Mouse (Mus musculus): ENCODE results near the gene Pdlim5. TPM values are rescaled to one million over a fixed set of nuclear protein-coding genes. Genes with fewer than 3 reads are reported as not detected.

Gene Pdlim5
- polyA plus RNA-seq, 1 experiment from 2014 or later, result 14.9 TPM

DNA sequence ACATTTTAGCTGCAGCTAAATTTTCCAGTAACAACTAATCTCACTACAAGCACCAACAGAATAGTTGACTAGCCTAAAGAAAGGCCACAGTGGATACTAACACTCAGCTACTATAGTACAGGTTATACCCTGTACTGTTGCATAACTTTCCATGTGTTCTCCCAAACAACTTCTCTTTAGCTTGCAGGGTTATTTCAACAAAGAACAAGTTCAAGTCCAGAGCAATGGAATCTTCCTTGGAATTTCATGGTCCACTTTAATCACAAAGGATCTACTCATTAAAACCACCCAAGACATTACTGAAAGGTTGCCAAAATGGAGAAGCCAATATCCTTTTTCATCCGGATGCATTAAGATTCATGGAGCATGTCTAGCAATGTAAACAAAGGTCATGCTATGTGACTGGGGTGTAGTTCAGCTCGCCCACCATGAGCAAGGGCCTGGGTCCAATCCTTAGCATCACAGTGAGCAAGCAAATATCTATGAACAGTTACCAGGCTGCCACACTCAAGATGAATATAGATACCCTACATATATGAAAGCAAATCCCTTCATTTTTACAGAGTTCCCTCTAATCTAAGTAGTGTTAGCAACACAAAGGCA is 79.3 kb downstream of the Pdlim5 start:
- H3K9ac ChIP-seq (ENCODE audit: low read depth, low read length), result no peak overlapping the region
- ATAC-seq, result no peak
- H3K4me1 ChIP-seq (ENCODE audit: control insufficient read depth, insufficient read depth, low read length), result 0 out of 2 replicates have a peak, but pooled peaks cover under 1% of the 10 kb centered on the region
- no peak overlapping the region for H3K4me2 ChIP-seq (ENCODE audit: low read length)
- H3K4me3 ChIP-seq (ENCODE audit: low read depth, low read length), result no peak overlapping the region
- H3K27me3 ChIP-seq (ENCODE audit: control insufficient read depth, insufficient read depth, low read depth, low read length), result no peaks in the 10 kb centered on the region
- H3K27ac ChIP-seq (ENCODE audit: low read length), result no peak overlapping the region
- 43% methylated on average over 2 of the region's 2 CpGs for WGBS
- H3K9me3 ChIP-seq (replicated peaks; ENCODE audit: control insufficient read depth, low read length, poor library complexity, severe bottlenecking), result no peaks in the 10 kb centered on the region
- no peaks in the 10 kb centered on the region for H3K36me3 ChIP-seq (ENCODE audit: control insufficient read depth, insufficient read depth, low read length)

DNA sequence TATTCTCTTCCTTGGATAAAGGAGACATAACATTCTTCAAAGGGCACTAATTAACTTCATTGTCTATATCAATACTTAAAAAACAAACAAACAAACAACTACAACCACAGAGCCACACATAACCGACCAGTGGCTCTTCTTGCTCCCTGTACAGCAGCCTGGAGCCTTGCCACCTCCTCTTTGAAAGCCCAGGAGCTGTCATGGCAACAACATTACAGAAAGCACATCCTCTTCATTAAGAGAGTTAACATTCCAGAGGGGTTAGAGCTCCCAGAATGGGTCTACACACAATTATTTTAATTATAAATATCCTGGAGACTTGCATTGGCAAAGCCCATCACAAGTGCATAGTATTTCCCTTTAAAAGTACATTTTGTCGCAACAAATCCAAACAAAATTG is 84.4 kb downstream of the Pdlim5 start:
- 33% methylated on average over 2 of the region's 2 CpGs for WGBS
- ATAC-seq, result peak; percentile 82
- no peak overlapping the region for H3K27ac ChIP-seq (ENCODE audit: low read length)

DNA sequence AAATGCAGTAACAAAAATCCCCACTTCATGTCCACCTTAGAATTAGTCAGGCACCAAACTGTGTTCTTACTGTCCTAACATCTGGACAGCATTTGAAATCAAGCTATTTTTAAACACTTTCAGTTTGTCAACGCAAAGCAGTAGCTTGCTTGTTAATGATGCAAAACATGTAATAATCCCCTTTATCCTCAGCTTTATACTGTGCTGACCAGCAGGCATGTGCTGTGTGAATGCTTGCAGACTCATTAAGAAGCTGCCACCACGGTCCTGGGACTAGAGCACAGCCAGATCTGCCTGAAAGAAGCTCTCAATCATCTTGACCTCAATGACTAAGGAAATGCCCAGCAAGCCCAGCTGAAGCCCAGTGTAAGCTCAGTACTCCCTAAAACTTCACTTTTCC is 85.0 kb downstream of the Pdlim5 start:
- Histone ChIP-seq H3K27me3 (ENCODE audit: control insufficient read depth, insufficient read depth, low read depth, low read length) (no peaks in the 10 kb centered on the region), H3K4me1 (ENCODE audit: control insufficient read depth, insufficient read depth, low read length) (peaks cover 6% of the 10 kb centered on the region; the same call in 1 of the 2 replicates), H3K9ac (ENCODE audit: low read depth, low read length) (no peak overlapping the region), H3K4me2 (ENCODE audit: low read length) (no peak overlapping the region), H3K36me3 (ENCODE audit: control insufficient read depth, insufficient read depth, low read length) (no peaks in the 10 kb centered on the region), H3K27ac (ENCODE audit: low read length) (0 out of 2 replicates have a peak overlapping the region, but pooled peaks have one; percentile 28), H3K4me3 (ENCODE audit: low read depth, low read length) (no peak overlapping the region), H3K9me3 (replicated peaks; ENCODE audit: control insufficient read depth, low read length, poor library complexity, severe bottlenecking) (no peaks in the 10 kb centered on the region)
- 3% methylated on average over 2 of the region's 2 CpGs for WGBS
- ATAC-seq, result peak; percentile 91

More for the DNA sequence above, 84.4 kb downstream of the Pdlim5 start:
- Histone ChIP-seq H3K9ac (ENCODE audit: low read depth, low read length) (no peak overlapping the region), H3K36me3 (ENCODE audit: control insufficient read depth, insufficient read depth, low read length) (no peaks in the 10 kb centered on the region), H3K27me3 (ENCODE audit: control insufficient read depth, insufficient read depth, low read depth, low read length) (no peaks in the 10 kb centered on the region), H3K4me3 (ENCODE audit: low read depth, low read length) (no peak overlapping the region), H3K4me1 (ENCODE audit: control insufficient read depth, insufficient read depth, low read length) (peaks cover 6% of the 10 kb centered on the region; the same call in 1 of the 2 replicates), H3K9me3 (replicated peaks; ENCODE audit: control insufficient read depth, low read length, poor library complexity, severe bottlenecking) (no peaks in the 10 kb centered on the region), H3K4me2 (ENCODE audit: low read length) (no peak overlapping the region)

DNA sequence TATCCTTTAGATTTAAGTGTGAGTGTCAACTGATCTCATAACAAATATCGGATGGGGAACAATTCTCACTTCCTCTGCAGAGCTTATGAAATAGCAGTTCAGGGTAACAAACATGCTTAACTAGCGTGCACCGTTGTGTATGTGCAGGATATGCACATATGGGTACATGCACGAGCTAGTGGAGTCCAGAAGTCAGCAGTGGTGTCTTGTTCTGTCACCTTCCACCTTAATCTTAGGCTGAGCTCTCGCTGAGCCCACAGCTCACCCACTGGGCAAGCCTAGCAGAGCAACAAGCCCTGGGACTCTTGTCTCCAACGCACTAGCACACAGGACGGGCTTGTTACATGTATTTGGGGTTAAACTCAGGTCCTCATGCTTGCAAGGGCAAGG is 100.2 kb downstream of the Pdlim5 start:
- Histone ChIP-seq H3K9me3 (replicated peaks; ENCODE audit: control insufficient read depth, low read length, poor library complexity, severe bottlenecking) (no peaks in the 10 kb centered on the region), H3K36me3 (ENCODE audit: control insufficient read depth, insufficient read depth, low read length) (no peaks in the 10 kb centered on the region), H3K27me3 (ENCODE audit: control insufficient read depth, insufficient read depth, low read depth, low read length) (no peaks in the 10 kb centered on the region), H3K4me3 (ENCODE audit: low read depth, low read length) (no peak overlapping the region), H3K4me2 (ENCODE audit: low read length) (no peak overlapping the region), H3K4me1 (ENCODE audit: control insufficient read depth, insufficient read depth, low read length) (no peaks in the 10 kb centered on the region), H3K9ac (ENCODE audit: low read depth, low read length) (no peak overlapping the region), H3K27ac (ENCODE audit: low read length) (no peak overlapping the region)
- WGBS, result 84% methylated on average over 7 of the region's 7 CpGs
- peak; percentile 80; the same call in 1 of the 2 replicates for ATAC-seq

DNA sequence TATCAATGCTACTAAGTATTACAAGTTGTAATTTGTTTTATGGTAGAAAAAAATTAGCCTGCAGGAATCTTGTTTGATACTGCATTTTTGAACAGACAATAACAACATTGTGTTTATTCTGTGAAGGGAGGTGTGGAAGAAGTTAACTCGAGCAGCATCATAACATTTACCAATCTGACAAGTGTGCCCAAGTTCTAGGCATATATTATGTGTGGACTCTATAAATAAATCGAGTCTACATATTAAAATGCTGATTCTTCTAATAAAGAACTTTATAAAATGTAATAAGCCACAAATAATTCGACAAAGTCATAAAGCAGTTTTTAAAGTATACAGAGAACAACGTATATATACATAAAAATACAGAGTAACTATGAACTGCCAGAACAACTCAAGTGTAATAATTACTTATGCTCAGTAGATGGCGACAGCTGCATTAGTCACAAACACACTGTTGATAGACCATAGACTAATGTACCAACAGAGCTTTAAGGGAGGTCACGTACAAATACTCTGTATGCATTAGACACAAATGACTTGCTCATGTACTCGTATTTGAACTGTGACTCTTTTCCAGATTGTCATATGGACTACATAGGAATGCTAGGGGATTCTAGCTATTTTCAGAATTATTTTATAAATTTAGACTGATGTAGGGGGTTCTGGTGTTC is 100.7 kb downstream of the Pdlim5 start:
- Histone ChIP-seq H3K9ac (ENCODE audit: low read depth, low read length) (no peak overlapping the region), H3K4me2 (ENCODE audit: low read length) (no peak overlapping the region), H3K4me3 (ENCODE audit: low read depth, low read length) (no peak overlapping the region), H3K36me3 (ENCODE audit: control insufficient read depth, insufficient read depth, low read length) (no peaks in the 10 kb centered on the region), H3K4me1 (ENCODE audit: control insufficient read depth, insufficient read depth, low read length) (no peaks in the 10 kb centered on the region), H3K27ac (ENCODE audit: low read length) (no peak overlapping the region), H3K27me3 (ENCODE audit: control insufficient read depth, insufficient read depth, low read depth, low read length) (no peaks in the 10 kb centered on the region), H3K9me3 (replicated peaks; ENCODE audit: control insufficient read depth, low read length, poor library complexity, severe bottlenecking) (no peaks in the 10 kb centered on the region)
- ATAC-seq, result peak; percentile 88
- 23% methylated on average over 7 of the region's 7 CpGs for WGBS

DNA sequence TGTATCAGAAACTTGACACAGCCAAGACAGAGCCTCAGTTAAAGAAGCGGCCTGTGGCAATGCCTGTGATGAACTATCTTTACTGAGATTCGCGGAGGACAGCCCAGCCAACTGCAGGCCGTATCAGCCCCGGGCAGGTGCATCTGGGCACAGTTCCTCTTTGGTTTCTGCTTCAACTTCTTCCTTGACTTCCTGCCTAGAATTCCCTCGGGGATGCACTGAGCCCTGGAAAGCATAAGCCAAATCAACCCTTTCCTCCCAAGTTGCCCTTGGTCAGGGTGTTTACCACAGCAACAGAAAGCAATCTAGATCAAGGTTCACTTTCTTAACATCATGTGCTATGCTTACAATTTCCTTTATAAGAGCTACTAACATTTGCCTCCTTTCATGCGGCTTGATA is 101.9 kb downstream of the Pdlim5 start:
- no peak overlapping the region for H3K4me3 ChIP-seq (ENCODE audit: low read depth, low read length)
- H3K27ac ChIP-seq (ENCODE audit: low read length), result no peak overlapping the region
- WGBS, result 84% methylated on average over 7 of the region's 7 CpGs
- no peak overlapping the region for H3K9ac ChIP-seq (ENCODE audit: low read depth, low read length)
- no peaks in the 10 kb centered on the region for H3K4me1 ChIP-seq (ENCODE audit: control insufficient read depth, insufficient read depth, low read length)
- H3K9me3 ChIP-seq (replicated peaks; ENCODE audit: control insufficient read depth, low read length, poor library complexity, severe bottlenecking), result no peaks in the 10 kb centered on the region
- ATAC-seq, result no peak
- no peaks in the 10 kb centered on the region for H3K36me3 ChIP-seq (ENCODE audit: control insufficient read depth, insufficient read depth, low read length)
- H3K4me2 ChIP-seq (ENCODE audit: low read length), result no peak overlapping the region
- H3K27me3 ChIP-seq (ENCODE audit: control insufficient read depth, insufficient read depth, low read depth, low read length), result no peaks in the 10 kb centered on the region

DNA sequence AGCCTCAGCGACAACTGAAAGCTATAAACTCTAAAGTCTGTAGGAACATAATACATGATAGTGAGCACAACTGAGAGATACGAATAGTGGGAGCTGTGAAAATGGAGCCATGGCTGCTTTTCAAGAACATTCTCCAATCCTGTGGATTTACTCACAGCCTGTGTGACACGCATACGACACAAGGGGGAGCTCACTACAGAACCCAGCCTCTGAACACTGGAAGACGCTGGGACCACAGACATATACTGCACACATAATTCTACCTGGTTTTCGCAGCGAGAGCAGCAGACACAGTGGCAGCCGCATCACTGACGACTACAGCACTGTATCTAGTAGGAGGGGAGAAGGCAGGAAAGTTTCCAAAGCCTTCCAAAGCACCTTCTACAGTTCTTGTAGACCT is 112.8 kb downstream of the Pdlim5 start:
- Histone ChIP-seq H3K27me3 (ENCODE audit: control insufficient read depth, insufficient read depth, low read depth, low read length) (no peaks in the 10 kb centered on the region), H3K4me1 (ENCODE audit: control insufficient read depth, insufficient read depth, low read length) (no peaks in the 10 kb centered on the region), H3K9ac (ENCODE audit: low read depth, low read length) (no peak overlapping the region), H3K36me3 (ENCODE audit: control insufficient read depth, insufficient read depth, low read length) (no peaks in the 10 kb centered on the region), H3K4me3 (ENCODE audit: low read depth, low read length) (no peak overlapping the region), H3K27ac (ENCODE audit: low read length) (no peak overlapping the region), H3K4me2 (ENCODE audit: low read length) (peak overlapping the region; percentile 31; the same call in 1 of the 2 replicates), H3K9me3 (replicated peaks; ENCODE audit: control insufficient read depth, low read length, poor library complexity, severe bottlenecking) (no peaks in the 10 kb centered on the region)
- WGBS, result 44% methylated on average over 9 of the region's 9 CpGs
- peak; percentile 93 for ATAC-seq

DNA sequence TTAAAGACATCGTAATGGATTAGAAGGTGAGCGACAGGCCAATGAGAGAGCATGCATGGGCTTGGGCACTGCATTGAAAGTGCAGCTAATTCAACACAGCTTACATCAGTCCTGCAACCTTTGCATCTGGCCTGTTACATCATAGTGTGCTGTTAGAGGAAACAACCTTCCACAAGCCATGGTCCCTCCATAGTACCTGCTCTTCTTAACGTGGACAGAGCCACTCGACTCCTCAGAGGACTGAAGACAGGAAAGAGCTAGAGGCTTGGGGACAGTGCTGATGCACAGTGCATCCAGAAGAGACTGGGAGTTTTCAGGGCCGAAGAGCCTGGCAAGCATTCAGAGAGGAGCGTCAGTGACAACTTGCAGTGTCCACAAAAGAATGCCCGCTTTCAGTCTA is 113.8 kb downstream of the Pdlim5 start:
- Histone ChIP-seq H3K9me3 (replicated peaks; ENCODE audit: control insufficient read depth, low read length, poor library complexity, severe bottlenecking) (no peaks in the 10 kb centered on the region), H3K4me2 (ENCODE audit: low read length) (no peak overlapping the region), H3K4me1 (ENCODE audit: control insufficient read depth, insufficient read depth, low read length) (no peaks in the 10 kb centered on the region), H3K4me3 (ENCODE audit: low read depth, low read length) (no peak overlapping the region), H3K27me3 (ENCODE audit: control insufficient read depth, insufficient read depth, low read depth, low read length) (no peaks in the 10 kb centered on the region), H3K27ac (ENCODE audit: low read length) (no peak overlapping the region), H3K36me3 (ENCODE audit: control insufficient read depth, insufficient read depth, low read length) (no peaks in the 10 kb centered on the region), H3K9ac (ENCODE audit: low read depth, low read length) (no peak overlapping the region)
- ATAC-seq, result no peak
- WGBS, result 78% methylated on average over 7 of the region's 7 CpGs

DNA sequence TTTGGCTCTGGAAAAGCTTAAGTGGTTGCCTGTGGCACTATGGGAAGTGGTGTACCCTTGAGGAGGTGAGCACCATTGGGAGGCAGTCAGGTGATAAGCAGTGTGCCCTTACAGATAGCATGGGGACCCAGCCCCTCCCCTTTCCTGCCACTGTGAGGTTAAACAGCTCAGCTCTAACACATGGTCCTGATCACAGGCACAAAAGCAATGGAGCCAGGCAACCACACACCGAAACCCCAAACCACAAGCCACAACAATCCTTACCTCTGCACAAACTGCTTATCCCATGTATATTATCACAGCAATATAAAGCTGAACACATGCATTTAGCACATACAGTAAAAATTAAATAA is 114.4 kb downstream of the Pdlim5 start:
- Histone ChIP-seq H3K4me2 (ENCODE audit: low read length) (no peak overlapping the region), H3K4me1 (ENCODE audit: control insufficient read depth, insufficient read depth, low read length) (no peaks in the 10 kb centered on the region), H3K9ac (ENCODE audit: low read depth, low read length) (no peak overlapping the region), H3K4me3 (ENCODE audit: low read depth, low read length) (no peak overlapping the region), H3K27ac (ENCODE audit: low read length) (no peak overlapping the region), H3K27me3 (ENCODE audit: control insufficient read depth, insufficient read depth, low read depth, low read length) (no peaks in the 10 kb centered on the region), H3K36me3 (ENCODE audit: control insufficient read depth, insufficient read depth, low read length) (no peaks in the 10 kb centered on the region), H3K9me3 (replicated peaks; ENCODE audit: control insufficient read depth, low read length, poor library complexity, severe bottlenecking) (no peaks in the 10 kb centered on the region)
- WGBS, result 95% methylated on average over 1 of the region's 1 CpGs
- peak; percentile 57 for ATAC-seq
